Mouse (Mus musculus) lung, postnatal 10 days (tissue): ENCODE results near the gene Gpr65.
"Not testable (repeated sequence)": the region's sequence is repeated elsewhere in the genome, so short reads cannot be mapped to it uniquely, and the experiment has no call there.

Experiments used
- DNase-seq: peaks from one replicate; pipeline ENCODE4 v3.0.0; 2021

The Gpr65 gene

GRCm38 (mm10) chr12:98268441-98269369 is at the start of gene Gpr65:
Gpr65 (plus strand) TSS chr12:98268635.
- no peak for DNase-seq

DNA sequence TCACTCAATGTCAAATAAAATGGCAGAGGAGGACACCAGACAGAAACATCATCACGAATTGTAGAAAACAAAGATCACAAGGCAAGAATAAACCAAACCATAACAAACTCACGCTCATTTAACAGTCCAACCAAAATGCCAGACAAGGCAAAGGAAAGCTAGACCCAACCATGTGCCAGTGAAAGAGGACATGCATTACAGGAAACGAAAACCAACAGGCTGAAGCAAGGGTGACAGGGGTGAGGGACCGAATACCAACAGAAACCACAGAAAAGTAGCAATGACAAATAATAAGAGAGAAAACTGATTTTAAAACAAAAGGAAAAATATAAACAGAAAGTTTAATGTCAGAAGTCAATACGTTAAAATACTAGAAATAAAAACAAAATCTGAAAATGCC is 45.1 kb upstream of the Gpr65 start:
- DNase-seq, result no peak

- DNase-seq, result no peak
Observed at GRCm38 (mm10) chr12:98227037-98227436, 41.4 kb upstream of the Gpr65 start.

DNA sequence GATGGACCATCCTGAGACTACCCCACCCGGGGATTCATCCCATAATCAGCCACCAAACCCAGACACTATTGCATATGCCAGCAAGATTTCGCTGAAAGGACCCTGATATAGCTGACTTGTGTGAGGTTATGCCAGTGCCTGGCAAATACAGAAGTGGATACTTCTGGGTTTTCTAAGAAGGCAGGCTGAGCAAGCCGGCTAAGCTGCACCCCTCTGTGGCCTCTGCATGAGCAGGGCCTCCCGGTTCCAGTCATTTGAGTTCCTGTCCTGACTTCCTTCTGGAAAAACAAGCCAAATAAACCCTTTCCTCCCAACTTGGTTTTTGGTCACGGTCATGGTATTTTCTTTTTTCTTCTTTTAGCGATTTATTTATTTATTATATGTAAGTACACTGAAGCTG is 30.0 kb upstream of the Gpr65 start:
- not testable (repeated sequence) for DNase-seq

GRCm38 (mm10) chr12:98244161-98244560 is 24.3 kb upstream of the Gpr65 start:
- no peak for DNase-seq

GRCm38 (mm10) chr12:98244865-98245264 is 23.6 kb upstream of the Gpr65 start:
- DNase-seq, result no peak

GRCm38 (mm10) chr12:98246835-98247234 is 21.6 kb upstream of the Gpr65 start:
- no peak for DNase-seq

DNA sequence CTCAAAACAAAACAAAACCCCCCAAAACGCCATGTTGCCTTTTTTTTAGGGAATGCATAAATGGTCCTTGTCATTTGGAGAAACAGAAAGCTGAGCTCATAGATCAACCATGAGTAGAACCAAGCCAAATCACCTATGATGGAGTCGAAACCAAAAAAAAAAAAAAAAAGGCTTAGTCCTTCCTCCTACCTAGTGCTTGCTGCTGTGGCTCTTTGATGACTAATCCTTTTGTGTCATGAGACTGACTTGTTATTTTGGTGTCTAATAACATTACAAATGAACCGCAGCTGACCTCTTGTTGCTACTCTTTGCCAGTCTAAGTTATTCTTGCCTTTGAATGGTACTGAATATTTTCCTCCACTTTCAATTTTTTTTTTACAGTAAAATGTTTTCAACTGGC is 18.8 kb upstream of the Gpr65 start:
- no peak for DNase-seq

DNA sequence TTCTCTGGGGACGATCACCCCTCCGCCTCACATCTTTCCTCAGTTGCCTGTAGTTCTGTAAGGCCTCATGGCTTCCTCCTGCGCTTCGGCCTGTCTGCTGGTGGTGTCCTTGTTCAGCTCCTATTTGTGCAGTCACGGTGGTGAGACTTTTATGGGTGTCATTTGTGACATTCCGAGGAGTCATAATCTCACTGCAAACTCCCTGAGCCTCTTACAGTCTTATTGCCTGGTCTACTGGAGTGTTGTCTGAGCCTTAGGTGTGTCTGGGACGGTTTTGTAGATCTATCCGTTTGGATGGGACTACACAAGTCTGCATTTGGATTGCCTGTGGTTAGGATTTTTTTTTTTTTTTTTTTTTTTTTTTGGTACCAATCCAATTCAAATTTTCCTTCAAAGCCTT is 18.1 kb upstream of the Gpr65 start:
- no peak for DNase-seq

DNA sequence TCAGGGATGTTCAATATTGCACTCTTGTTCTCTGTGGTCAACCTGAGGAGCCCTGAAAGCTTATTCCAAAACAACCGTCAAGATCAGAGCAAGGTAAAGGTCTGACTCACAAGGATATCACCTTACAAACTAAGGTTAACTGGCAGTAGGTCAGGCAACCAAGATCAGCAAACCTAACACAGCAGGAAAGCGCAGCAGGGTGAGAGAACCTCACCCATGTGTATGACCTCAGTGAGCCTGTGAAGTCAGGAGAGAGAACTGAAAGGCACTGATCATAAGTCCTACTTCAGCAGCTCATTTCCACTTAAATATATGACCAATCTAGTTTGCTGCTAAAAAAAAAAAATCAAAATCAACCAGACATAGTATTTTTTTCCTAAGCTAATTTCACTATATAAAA is 16.0 kb upstream of the Gpr65 start:
- DNase-seq, result no peak

GRCm38 (mm10) chr12:98255373-98255995 is 13.0 kb upstream of the Gpr65 start:
- DNase-seq, result peak; percentile 29

DNA sequence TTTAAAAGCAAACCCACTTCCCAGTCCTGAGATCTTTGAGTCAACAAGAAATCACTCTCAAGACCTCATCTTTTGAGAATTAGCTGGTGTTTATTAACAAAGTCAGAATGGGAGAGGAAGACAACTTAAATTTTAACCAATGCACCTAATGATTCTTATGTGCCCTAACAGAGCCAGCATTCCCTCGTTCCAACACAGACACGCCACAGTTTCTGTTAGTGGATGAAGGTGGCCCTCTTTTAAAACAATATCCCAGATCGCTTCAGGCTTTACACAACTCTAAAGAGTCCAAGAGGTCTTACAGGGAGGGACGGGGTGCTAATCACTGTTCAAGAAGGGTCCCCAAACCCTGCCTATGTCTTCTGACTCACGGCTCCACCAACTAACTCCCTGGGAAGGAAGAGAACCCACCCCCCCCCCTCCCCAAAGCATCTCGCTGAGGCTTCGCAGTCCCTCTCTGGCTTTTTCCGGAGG is 10.0 kb upstream of the Gpr65 start:
- no peak for DNase-seq

DNA sequence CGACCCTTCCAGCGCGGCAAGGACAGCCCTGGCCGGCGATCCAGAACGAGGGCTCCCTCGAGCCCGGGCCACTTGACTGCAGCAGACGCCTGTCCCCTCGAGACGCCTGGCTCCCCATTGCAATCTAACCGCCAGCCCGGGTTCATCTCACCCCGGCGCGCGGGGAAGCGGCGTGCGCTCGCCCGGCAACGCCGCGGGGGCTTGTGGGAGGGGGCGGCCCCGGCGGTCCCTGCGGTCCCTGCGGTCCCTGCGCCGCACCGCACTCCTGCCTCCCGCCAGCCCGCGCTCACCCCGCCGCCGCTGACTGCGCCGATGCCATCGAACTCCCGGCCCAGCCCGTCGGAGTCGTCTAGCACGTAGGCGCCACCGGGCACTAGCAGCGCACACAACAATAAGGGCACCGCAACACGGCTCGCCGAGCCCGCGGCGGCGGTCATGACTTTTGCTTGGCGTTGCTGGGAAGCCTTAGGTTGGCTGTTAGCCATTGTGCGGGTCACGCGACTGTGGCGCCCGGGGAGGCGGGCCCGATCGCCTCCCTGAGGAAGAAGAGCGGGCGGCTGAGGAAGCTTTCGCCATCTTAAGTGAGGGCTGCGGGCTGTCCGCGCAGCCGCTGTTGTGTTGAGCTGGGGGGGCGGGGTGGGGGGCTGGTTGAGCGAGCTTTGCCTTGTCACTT is 9.5 kb upstream of the Gpr65 start, which contains the start of gene Galc:
Gene Galc, minus strand, starts transcription at position 615 of the 673 bp plus-strand sequence.
- DNase-seq, result peak; percentile 91

DNA sequence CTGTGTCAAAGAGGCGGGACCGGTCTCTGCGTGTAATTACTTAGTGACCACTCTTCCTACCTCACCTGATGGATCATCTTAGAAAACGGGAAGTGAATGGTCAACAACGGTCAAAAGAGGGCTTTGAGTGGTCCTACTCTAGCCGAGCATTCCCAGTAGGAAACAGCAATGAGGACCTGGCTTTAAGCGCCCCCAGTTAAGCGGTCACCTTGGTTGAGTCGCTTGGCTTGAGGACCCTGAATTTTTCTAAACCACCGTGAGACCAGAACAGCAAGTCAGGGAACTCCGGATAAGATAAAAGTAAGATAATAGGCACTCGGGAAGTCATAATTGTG is 8.9 kb upstream of the Gpr65 start:
- DNase-seq, result no peak

DNA sequence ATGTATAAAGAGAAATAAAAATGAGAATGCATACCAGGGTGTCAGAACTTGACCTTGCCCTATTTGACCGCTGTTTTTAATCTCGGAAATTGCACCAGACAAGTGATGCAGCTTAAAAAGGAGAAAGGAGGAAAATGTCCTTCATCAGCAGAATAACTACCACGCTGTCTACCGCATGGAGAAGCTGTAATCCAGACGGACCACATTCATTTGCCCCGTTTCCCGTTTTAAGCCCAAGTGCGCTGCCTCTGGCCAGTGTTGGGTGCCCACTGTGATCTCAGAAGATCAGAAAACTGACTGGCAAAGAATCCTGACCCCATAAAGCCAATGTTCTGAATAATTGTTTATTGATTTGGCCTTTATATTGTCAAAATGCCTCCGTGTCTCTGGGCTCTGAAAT is 2.7 kb upstream of the Gpr65 start:
- DNase-seq, result no peak

DNA sequence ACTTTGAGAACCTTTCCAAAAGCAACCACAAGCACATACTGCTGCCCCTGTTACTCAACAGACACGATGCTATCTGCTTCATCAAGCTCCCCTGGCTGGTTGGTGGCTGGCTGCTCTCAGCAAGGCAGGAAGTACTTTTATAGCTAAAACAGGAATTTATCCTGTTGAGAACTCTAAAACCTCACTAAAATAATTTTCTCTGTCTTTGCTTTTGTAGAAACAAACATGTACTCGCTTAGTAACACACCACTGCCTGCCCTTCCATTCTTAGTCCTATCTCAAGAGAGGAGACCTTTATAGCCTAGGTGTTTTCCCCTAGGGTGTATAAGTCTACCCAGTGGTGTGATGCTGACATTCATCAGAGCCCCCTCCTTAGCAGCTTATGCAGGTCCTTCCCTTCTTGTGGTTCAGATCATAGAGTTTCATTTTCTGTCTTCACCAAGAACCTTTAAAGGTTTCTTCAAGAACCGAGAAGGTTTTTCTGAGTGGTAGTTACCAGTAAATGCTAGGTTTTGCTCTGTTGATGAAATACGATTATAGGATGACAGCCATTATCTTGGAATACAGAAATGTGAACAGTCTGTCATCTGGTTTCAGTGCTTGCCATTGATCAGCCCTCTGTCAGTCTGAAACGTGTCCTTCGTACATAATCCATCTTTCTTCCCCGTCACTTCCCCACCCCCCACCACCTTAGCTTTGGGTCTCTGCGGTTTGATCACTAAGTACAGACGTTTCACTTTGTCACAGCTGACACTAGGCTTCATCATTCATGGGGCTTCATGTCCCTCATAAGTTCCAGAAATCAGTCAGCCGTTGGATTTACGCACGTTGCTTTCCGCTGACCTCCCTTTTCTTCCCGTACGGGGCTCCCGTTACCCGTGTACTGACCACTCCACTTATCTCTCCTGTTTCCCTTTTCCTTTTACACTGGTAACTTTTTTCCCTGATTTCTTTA is 1.6 kb downstream of the Gpr65 start:
- DNase-seq, result no peak

- no peak for DNase-seq
Observed at GRCm38 (mm10) chr12:98270810-98271566, 2.6 kb downstream of the Gpr65 start.

DNA sequence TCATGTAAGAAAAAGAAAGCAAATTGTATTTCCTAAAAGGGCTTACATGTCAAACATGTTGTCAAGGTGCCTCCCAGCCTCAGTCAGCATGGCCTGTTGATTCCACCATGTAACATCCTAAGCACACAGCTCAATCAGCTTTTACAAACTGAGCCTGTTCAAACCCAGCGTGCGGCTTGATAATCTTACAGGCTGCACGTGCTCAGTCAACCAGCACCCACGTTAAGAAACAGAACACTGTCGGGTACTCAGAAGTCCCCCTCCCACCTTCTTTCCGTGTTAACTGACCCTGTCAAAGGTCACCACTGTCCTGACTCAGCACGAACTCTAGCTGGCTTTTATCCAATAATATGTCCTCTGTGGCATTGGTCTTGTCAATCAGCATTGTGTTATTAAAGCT is 4.0 kb downstream of the Gpr65 start:
- no peak for DNase-seq

GRCm38 (mm10) chr12:98280530-98280929 is 12.1 kb downstream of the Gpr65 start:
- peak; percentile 60 for DNase-seq

GRCm38 (mm10) chr12:98280996-98281395 is 12.6 kb downstream of the Gpr65 start:
- DNase-seq, result no peak

DNA sequence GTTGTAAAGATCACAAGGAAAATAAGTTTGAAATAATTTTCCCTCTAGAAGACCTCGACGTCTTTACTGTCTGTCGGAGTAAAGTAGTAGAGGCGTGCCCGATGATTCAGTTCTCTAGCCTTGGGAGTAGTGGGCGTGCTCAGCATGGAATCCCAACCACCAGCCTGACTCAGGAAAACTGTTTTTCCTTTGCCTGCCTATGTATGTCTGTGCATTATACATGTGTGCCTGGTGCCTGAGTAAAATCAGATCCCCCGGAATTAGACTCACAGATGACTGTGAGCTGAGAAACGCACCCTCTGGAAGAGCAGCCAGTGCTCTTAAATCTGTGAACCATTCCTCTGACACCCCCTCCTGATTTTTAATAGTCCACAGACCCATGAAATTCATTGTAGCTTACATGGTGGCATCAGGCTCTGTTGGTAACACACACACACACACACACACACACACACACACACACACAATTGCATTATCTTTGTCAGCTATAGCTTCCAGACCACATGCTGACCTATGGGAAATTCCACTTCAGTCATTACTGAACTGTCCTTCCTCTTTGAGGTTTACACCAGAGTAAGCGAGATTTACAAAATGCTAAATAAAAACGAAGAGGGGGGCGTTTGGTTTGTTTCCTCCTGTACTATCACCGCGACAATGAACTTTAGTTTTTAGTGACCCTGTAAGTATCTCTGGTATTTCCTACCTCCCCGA is 14.5 kb downstream of the Gpr65 start:
- no peak for DNase-seq
